Mouse (Mus musculus): ENCODE results near the gene Usp39.

GRCm38 (mm10) chr6:72390795-72391521, 46.0 kb upstream of the Usp39 start:
- TF ChIP-seq POLR2A (IDR thresholded peaks at IDR 0.05; ENCODE audit: insufficient read depth, low read depth, low read length) = no peak
- TF ChIP-seq CTCF (IDR thresholded peaks at IDR 0.05; ENCODE audit: insufficient read depth, low read depth, low read length) = no peak

All from olfactory bulb, adult 2 months (tissue).